Mouse (Mus musculus): ENCODE measurements at regions not wholly inside any gene's neighbourhood (a gene's known extent, or its start where the extent isn't known, plus 50 kb on each side); places are given as distances from the start of the nearest gene placed in this dataset.
A peak's percentile ranks its signal among the peaks of the same experiment; 100 is the strongest.

- DNase-seq: no peak
These were observed 89.7 kb downstream of the Mn1 start for GRCm38 (mm10) chr5:111506821-111507220.

GRCm38 (mm10) chr5:111507332-111507731 lies 90.2 kb downstream of the Mn1 start:
- DNase-seq: no peak

- peak; percentile 49 for DNase-seq
These were observed 91.9 kb downstream of the Mn1 start for GRCm38 (mm10) chr5:111509014-111509561.

- no peak for DNase-seq
These were observed 92.5 kb downstream of the Mn1 start for GRCm38 (mm10) chr5:111509575-111510057.

- DNase-seq: no peak
These were observed 93.2 kb downstream of the Mn1 start for GRCm38 (mm10) chr5:111510183-111510878.

- no peak for DNase-seq
These were observed 93.7 kb downstream of the Mn1 start for GRCm38 (mm10) chr5:111510879-111511231.

GRCm38 (mm10) chr5:111511982-111512381 lies 94.8 kb downstream of the Mn1 start:
- DNase-seq: no peak

GRCm38 (mm10) chr5:111513976-111514375 lies 96.8 kb downstream of the Mn1 start:
- DNase-seq: no peak

GRCm38 (mm10) chr5:111519059-111519458 lies 101.9 kb downstream of the Mn1 start:
- DNase-seq: no peak

GRCm38 (mm10) chr5:111519500-111520041 lies 102.4 kb downstream of the Mn1 start:
- DNase-seq: no peak

GRCm38 (mm10) chr5:111521866-111522265 lies 104.7 kb downstream of the Mn1 start:
- no peak for DNase-seq

- DNase-seq: no peak
These were observed 105.4 kb downstream of the Mn1 start for GRCm38 (mm10) chr5:111522586-111522985.

GRCm38 (mm10) chr5:111527741-111528140 lies 110.6 kb downstream of the Mn1 start:
- DNase-seq: no peak

- DNase-seq: no peak
These were observed 111.9 kb downstream of the Mn1 start for GRCm38 (mm10) chr5:111529096-111529495.

GRCm38 (mm10) chr5:111530628-111531524 lies 113.7 kb downstream of the Mn1 start:
- DNase-seq: no peak

- DNase-seq: no peak
These were observed 115.4 kb downstream of the Mn1 start for GRCm38 (mm10) chr5:111532446-111533035.

- peak; percentile 45 for DNase-seq
These were observed 118.8 kb downstream of the Mn1 start for GRCm38 (mm10) chr5:111535978-111536377.

GRCm38 (mm10) chr5:111538560-111539450 lies 121.6 kb downstream of the Mn1 start:
- DNase-seq: no peak

- DNase-seq: no peak
These were observed 123.3 kb downstream of the Mn1 start for GRCm38 (mm10) chr5:111540486-111540885.

- no peak for DNase-seq
These were observed 124.9 kb downstream of the Mn1 start for GRCm38 (mm10) chr5:111542077-111542476.

- DNase-seq: no peak
These were observed 126.7 kb downstream of the Mn1 start for GRCm38 (mm10) chr5:111543721-111544495.

Measured in adrenal gland, adult 8-10 months (tissue).